Mouse (Mus musculus) megakaryocyte, embryonic 14.5 days (primary cell): ENCODE measurements around the gene Kcnk16.

Source experiments
- FLI1 ChIP-seq: IDR thresholded peaks from 2 replicates; pipeline ENCODE4 v1.6.1; 2012; ENCODE audit warnings: low read length, inconsistent platforms, mixed read lengths
- GATA1 ChIP-seq: IDR thresholded peaks from 3 replicates; pipeline ENCODE4 v1.6.1; 2012; ENCODE audit warnings: mixed read lengths, low read length, inconsistent platforms, borderline replicate concordance

GRCm38 (mm10) chr14:20294117-20294892 is 25.3 kb upstream of the Kcnk16 start, which contains the start of gene Nudt13:
- no peak for TF ChIP-seq GATA1
- TF ChIP-seq FLI1: no peak
